Mouse (Mus musculus) ES-Bruce4 (cell line): ENCODE data around the gene Ank3.

Experiments used
- CTCF ChIP-seq: IDR thresholded peaks from one replicate; pipeline ENCODE4 v1.8.1; 2011; ENCODE audit warnings: low read depth, low read length
- POLR2A ChIP-seq: IDR thresholded peaks from one replicate; pipeline ENCODE4 v1.8.1; 2011; ENCODE audit warnings: low read length; ENCODE audit not compliant: insufficient read depth

DNA sequence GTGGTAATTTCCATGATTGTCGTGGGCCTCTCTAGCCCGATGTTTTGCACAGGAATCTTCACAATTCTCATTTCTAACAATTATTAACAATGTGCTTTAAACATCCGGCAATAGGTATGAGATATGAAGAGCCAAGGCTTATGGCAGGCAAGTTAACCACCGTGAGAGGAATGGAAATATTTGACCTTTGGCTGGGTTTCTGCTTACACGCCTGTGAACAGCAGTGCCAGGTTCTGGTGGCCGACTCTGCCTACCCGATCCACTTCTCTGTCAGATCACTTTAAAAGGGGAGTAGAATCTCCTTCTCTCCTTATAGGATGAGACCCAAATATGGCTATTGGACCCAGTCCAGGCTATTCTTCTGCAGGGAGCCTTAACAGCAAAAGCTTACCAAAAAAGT lies 540.6 kb downstream of the Ank3 start:
- TF ChIP-seq POLR2A: no peak
- no peak for TF ChIP-seq CTCF
